Mouse (Mus musculus) brown adipose tissue, adult 24 weeks (tissue): ENCODE results near the gene Cggbp1. TPM values are rescaled to one million over a fixed set of nuclear protein-coding genes. Genes with fewer than 3 reads are reported as not detected.
"Not testable (repeated sequence)": the region's sequence is repeated elsewhere in the genome, so short reads cannot be mapped to it uniquely, and the experiment has no call there.

Source experiments
- H3K27ac ChIP-seq: fragments of 200-500 bp; replicated peaks from 2 replicates; pipeline ENCODE4 v1.5.1; 2012; ENCODE audit warnings: low read depth, mild to moderate bottlenecking, low read length
- H3K4me1 ChIP-seq: fragments of 200-500 bp; 2 replicates; pipeline ENCODE4 v1.6.1; 2012; ENCODE audit warnings: low read length, mixed read lengths; ENCODE audit not compliant: control insufficient read depth, insufficient read depth, insufficient read length
- H3K4me3 ChIP-seq: fragments of 200-500 bp; 2 replicates; pipeline ENCODE4 v1.5.1; 2012; ENCODE audit warnings: low read depth, mild to moderate bottlenecking, low read length, moderate library complexity; ENCODE audit not compliant: insufficient read depth
- polyA plus RNA-seq: library from polyadenylated mRNA; stranded (reverse); fragments of >200 nt; gene quantifications from 2 replicates; pipeline ENCODE4 v1.2.4, GENCODE M21; 2012; ENCODE audit not compliant: missing spikeins, insufficient read depth, insufficient read length

Gene Cggbp1
- polyA plus RNA-seq, 1 experiment = 40.2 TPM

- peak overlapping the region; percentile 88 for H3K27ac ChIP-seq
- H3K4me1 ChIP-seq = peaks cover 2% of the 10 kb centered on the region; the same call in 1 of the 2 replicates
Measured at GRCm38 (mm10) chr16:64852441-64852871, 660 bp downstream of the Cggbp1 start.

GRCm38 (mm10) chr16:64852891-64853290, 1.1 kb downstream of the Cggbp1 start:
- Histone ChIP-seq H3K4me1 (peaks cover 2% of the 10 kb centered on the region; the same call in 1 of the 2 replicates), H3K4me3 (peak overlapping the region; percentile 83), H3K27ac (peak overlapping the region; percentile 88)

More at GRCm38 (mm10) chr16:64852441-64852871, 660 bp downstream of the Cggbp1 start:
- H3K4me3 ChIP-seq = peak overlapping the region; percentile 83

- Histone ChIP-seq H3K27ac (no peak overlapping the region), H3K4me1 (peaks cover 2% of the 10 kb centered on the region; the same call in 1 of the 2 replicates), H3K4me3 (no peak overlapping the region)
Measured at GRCm38 (mm10) chr16:64856946-64857345, 5.2 kb downstream of the Cggbp1 start.

- H3K27ac ChIP-seq, H3K4me1 ChIP-seq, H3K4me3 ChIP-seq: not testable (repeated sequence)
Measured at GRCm38 (mm10) chr16:64865841-64866240, 14.0 kb downstream of the Cggbp1 start.

- Histone ChIP-seq H3K4me3 (no peak overlapping the region), H3K27ac (no peak overlapping the region), H3K4me1 (no peaks in the 10 kb centered on the region)
Measured at GRCm38 (mm10) chr16:64868613-64869012, 16.8 kb downstream of the Cggbp1 start.

- H3K4me3 ChIP-seq = no peak overlapping the region
- no peaks in the 10 kb centered on the region for H3K4me1 ChIP-seq
- no peak overlapping the region for H3K27ac ChIP-seq
Measured at GRCm38 (mm10) chr16:64869621-64870020, 17.8 kb downstream of the Cggbp1 start.

GRCm38 (mm10) chr16:64872296-64872695, 20.5 kb downstream of the Cggbp1 start:
- H3K4me1 ChIP-seq = no peaks in the 10 kb centered on the region
- H3K27ac ChIP-seq = no peak overlapping the region
- peak overlapping the region; percentile 27; the same call in 1 of the 2 replicates for H3K4me3 ChIP-seq

GRCm38 (mm10) chr16:64872841-64873240, 21.0 kb downstream of the Cggbp1 start:
- H3K27ac ChIP-seq = no peak overlapping the region
- peak overlapping the region; percentile 45; the same call in 1 of the 2 replicates for H3K4me3 ChIP-seq

GRCm38 (mm10) chr16:64873416-64874305, 21.9 kb downstream of the Cggbp1 start:
- Histone ChIP-seq H3K4me1 (no peaks in the 10 kb centered on the region), H3K27ac (peak overlapping the region; percentile 92), H3K4me3 (peak overlapping the region; percentile 68)

More at GRCm38 (mm10) chr16:64872841-64873240, 21.0 kb downstream of the Cggbp1 start:
- no peaks in the 10 kb centered on the region for H3K4me1 ChIP-seq

- H3K27ac ChIP-seq = no peak overlapping the region
- H3K4me1 ChIP-seq = no peaks in the 10 kb centered on the region
- H3K4me3 ChIP-seq = no peak overlapping the region
Measured at GRCm38 (mm10) chr16:64875384-64875783, 23.6 kb downstream of the Cggbp1 start.

- Histone ChIP-seq H3K27ac (no peak overlapping the region), H3K4me1 (no peaks in the 10 kb centered on the region), H3K4me3 (no peak overlapping the region)
Measured at GRCm38 (mm10) chr16:64875822-64876221, 24.0 kb downstream of the Cggbp1 start.

GRCm38 (mm10) chr16:64876631-64877265, 25.0 kb downstream of the Cggbp1 start:
- H3K4me1 ChIP-seq = no peaks in the 10 kb centered on the region
- H3K27ac ChIP-seq = no peak overlapping the region
- H3K4me3 ChIP-seq = no peak overlapping the region

- Histone ChIP-seq H3K4me3 (no peak overlapping the region), H3K4me1 (no peaks in the 10 kb centered on the region), H3K27ac (no peak overlapping the region)
Measured at GRCm38 (mm10) chr16:64877314-64877713, 25.5 kb downstream of the Cggbp1 start.

- Histone ChIP-seq H3K4me1 (no peaks in the 10 kb centered on the region), H3K27ac (no peak overlapping the region), H3K4me3 (no peak overlapping the region)
Measured at GRCm38 (mm10) chr16:64878611-64879132, 26.9 kb downstream of the Cggbp1 start.

- Histone ChIP-seq H3K4me1 (no peaks in the 10 kb centered on the region), H3K4me3 (no peak overlapping the region), H3K27ac (no peak overlapping the region)
Measured at GRCm38 (mm10) chr16:64879735-64880134, 27.9 kb downstream of the Cggbp1 start.
